Mouse (Mus musculus) lung, postnatal 25 days (tissue): Measurements from ENCODE around the gene Cemip.
A peak's percentile ranks its signal among the peaks of the same experiment; 100 is the strongest.

Source experiments
- DNase-seq: peaks from one replicate; pipeline ENCODE4 v3.0.0; 2022; ENCODE audit warnings: low spot score

Cemip gene

GRCm38 (mm10) chr7:83966047-83966818, 120.1 kb downstream of the Cemip start:
- DNase-seq = peak; percentile 47

GRCm38 (mm10) chr7:83965181-83965580, 121.1 kb downstream of the Cemip start:
- DNase-seq = no peak

- no peak for DNase-seq
Measured at GRCm38 (mm10) chr7:83952511-83952910, 133.8 kb downstream of the Cemip start.

- no peak for DNase-seq
Measured at GRCm38 (mm10) chr7:83951327-83951726, 135.0 kb downstream of the Cemip start.

- DNase-seq = no peak
Measured at GRCm38 (mm10) chr7:83949662-83950061, 136.6 kb downstream of the Cemip start.

GRCm38 (mm10) chr7:83948743-83949142, 137.6 kb downstream of the Cemip start:
- DNase-seq = no peak

GRCm38 (mm10) chr7:83941701-83942101, 144.6 kb downstream of the Cemip start:
- DNase-seq = no peak

GRCm38 (mm10) chr7:83940136-83940535, 146.2 kb downstream of the Cemip start:
- DNase-seq = no peak

- no peak for DNase-seq
Measured at GRCm38 (mm10) chr7:83939017-83939721, 147.1 kb downstream of the Cemip start.

GRCm38 (mm10) chr7:83921637-83922036, 164.7 kb downstream of the Cemip start:
- DNase-seq = no peak

GRCm38 (mm10) chr7:83920241-83920640, 166.1 kb downstream of the Cemip start:
- DNase-seq = no peak

- peak; percentile 77 for DNase-seq
Measured at GRCm38 (mm10) chr7:83914566-83914965, 171.7 kb downstream of the Cemip start.

GRCm38 (mm10) chr7:83913995-83914394, 172.3 kb downstream of the Cemip start:
- no peak for DNase-seq

- no peak for DNase-seq
Measured at GRCm38 (mm10) chr7:83913405-83913932, 172.8 kb downstream of the Cemip start.

GRCm38 (mm10) chr7:83911909-83912308, 174.4 kb downstream of the Cemip start:
- DNase-seq = no peak

- no peak for DNase-seq
Measured at GRCm38 (mm10) chr7:83904831-83905230, 181.5 kb downstream of the Cemip start.

GRCm38 (mm10) chr7:83902296-83903145, 183.8 kb downstream of the Cemip start:
- no peak for DNase-seq

GRCm38 (mm10) chr7:83901425-83901824, 184.9 kb downstream of the Cemip start:
- no peak for DNase-seq

GRCm38 (mm10) chr7:83900519-83900918, 185.8 kb downstream of the Cemip start:
- DNase-seq = no peak

GRCm38 (mm10) chr7:83898267-83898666, 188.0 kb downstream of the Cemip start:
- no peak for DNase-seq

- no peak for DNase-seq
Measured at GRCm38 (mm10) chr7:83896077-83896740, 190.1 kb downstream of the Cemip start.

GRCm38 (mm10) chr7:83894348-83894747, 192.0 kb downstream of the Cemip start:
- DNase-seq = no peak
